Mouse (Mus musculus): Measurements from ENCODE around the gene Sec16a.

Sec16a gene

GRCm38 (mm10) chr2:26474789-26475504 lies 29.9 kb upstream of the Sec16a start:
- DNase-seq (ENCODE audit: low read depth, low spot score) = no peak

GRCm38 (mm10) chr2:26472312-26473090 lies 27.5 kb upstream of the Sec16a start:
- DNase-seq (ENCODE audit: low read depth, low spot score) = no peak

- DNase-seq (ENCODE audit: low read depth, low spot score) = no peak
These were observed 26.8 kb upstream of the Sec16a start for GRCm38 (mm10) chr2:26471652-26472285.

- no peak for DNase-seq (ENCODE audit: low read depth, low spot score)
These were observed 26.0 kb upstream of the Sec16a start for GRCm38 (mm10) chr2:26470967-26471366.

GRCm38 (mm10) chr2:26468376-26468775 lies 23.4 kb upstream of the Sec16a start:
- DNase-seq (ENCODE audit: low read depth, low spot score) = no peak

GRCm38 (mm10) chr2:26463412-26463811 lies 18.4 kb upstream of the Sec16a start:
- DNase-seq (ENCODE audit: low read depth, low spot score) = no peak

GRCm38 (mm10) chr2:26462980-26463379 lies 18.0 kb upstream of the Sec16a start:
- no peak for DNase-seq (ENCODE audit: low read depth, low spot score)

GRCm38 (mm10) chr2:26461667-26462066 lies 16.7 kb upstream of the Sec16a start:
- no peak for DNase-seq (ENCODE audit: low read depth, low spot score)

- DNase-seq (ENCODE audit: low read depth, low spot score) = no peak
These were observed 15.8 kb upstream of the Sec16a start for GRCm38 (mm10) chr2:26460837-26461236.

- DNase-seq (ENCODE audit: low read depth, low spot score) = no peak
These were observed 15.2 kb upstream of the Sec16a start for GRCm38 (mm10) chr2:26460097-26460646.

- no peak for DNase-seq (ENCODE audit: low read depth, low spot score)
These were observed 14.5 kb upstream of the Sec16a start for GRCm38 (mm10) chr2:26459478-26459877.

- DNase-seq (ENCODE audit: low read depth, low spot score) = no peak
These were observed 13.5 kb upstream of the Sec16a start for GRCm38 (mm10) chr2:26458402-26459124.

GRCm38 (mm10) chr2:26449121-26450060 lies 4.4 kb upstream of the Sec16a start:
- peak; percentile 76 for DNase-seq (ENCODE audit: low read depth, low spot score)

GRCm38 (mm10) chr2:26447451-26447850 lies 2.4 kb upstream of the Sec16a start:
- DNase-seq (ENCODE audit: low read depth, low spot score) = no peak

- no peak for DNase-seq (ENCODE audit: low read depth, low spot score)
These were observed 1.7 kb upstream of the Sec16a start for GRCm38 (mm10) chr2:26446671-26447070.

- DNase-seq (ENCODE audit: low read depth, low spot score) = peak; percentile 90
These were observed 840 bp upstream of the Sec16a start for GRCm38 (mm10) chr2:26445666-26446445.

- DNase-seq (ENCODE audit: low read depth, low spot score) = no peak
These were observed 648 bp downstream of the Sec16a start for GRCm38 (mm10) chr2:26444368-26444767.

GRCm38 (mm10) chr2:26443876-26444275 lies 1.1 kb downstream of the Sec16a start:
- no peak for DNase-seq (ENCODE audit: low read depth, low spot score)

GRCm38 (mm10) chr2:26442843-26443242 lies 2.2 kb downstream of the Sec16a start:
- DNase-seq (ENCODE audit: low read depth, low spot score) = no peak

- DNase-seq (ENCODE audit: low read depth, low spot score) = no peak
These were observed 3.3 kb downstream of the Sec16a start for GRCm38 (mm10) chr2:26441688-26442087.

Data from forelimb bud, embryonic 11.5 days (tissue).